Comparison of ENCODE assay signal across 8 mouse cellular contexts in genomic region chr1:34432776-34433481, GRCm38 (mm10). TPM values are rescaled to one million over a fixed set of nuclear protein-coding genes. Genes with fewer than 3 reads are reported as not detected.
DNase-seq lines count a peak whose midpoint lies in the region; ATAC-seq and TF ChIP-seq lines count a peak whose summit lies in the region.

No protein-coding gene starts in this region.

- 7% methylated on average over 35 of the region's 35 CpGs for WGBS in forebrain, embryonic 10.5 days
- WGBS in hindbrain, embryonic 12.5 days = 3% methylated on average over 35 of the region's 35 CpGs
- WGBS in limb, embryonic 13.5 days = 13% methylated on average over 35 of the region's 35 CpGs
- WGBS in midbrain, embryonic 13.5 days = 6% methylated on average over 34 of the region's 35 CpGs

- intact Hi-C loops in gastrocnemius, adult 2 months (cut with DNase I) = loop anchor here (10.0 kb wide), 3 partner anchors 308 to 428 kb away; partner anchors contain the start of genes Fam168b and Plekhb2

- peaks cover 37% of the 10 kb centered on the region for H3K9me3 ChIP-seq in forebrain, embryonic 10.5 days
- peaks cover 32% of the 10 kb centered on the region for H3K9me3 ChIP-seq in hindbrain, embryonic 12.5 days (replicated peaks)
- peaks cover 39% of the 10 kb centered on the region for H3K9me3 ChIP-seq in limb, embryonic 13.5 days
- peaks cover 29% of the 10 kb centered on the region for H3K9me3 ChIP-seq in midbrain, embryonic 13.5 days

- TF ChIP-seq CTCF in gastrocnemius, adult 2 months (IDR thresholded peaks at IDR 0.05) = no peak

- peak overlapping the region; percentile 80 for H3K4me3 ChIP-seq in gastrocnemius, adult 2 months
- peak overlapping the region; percentile 67 for H3K4me3 ChIP-seq in forebrain, embryonic 10.5 days
- peak overlapping the region; percentile 46 for H3K4me3 ChIP-seq in hindbrain, embryonic 12.5 days
- H3K4me3 ChIP-seq in limb, embryonic 13.5 days = peak overlapping the region; percentile 47
- peak overlapping the region; percentile 50 for H3K4me3 ChIP-seq in midbrain, embryonic 13.5 days (replicated peaks)

- peak overlapping the region; percentile 68 for H3K9ac ChIP-seq in hindbrain, embryonic 12.5 days
- peak overlapping the region; percentile 65 for H3K9ac ChIP-seq in limb, embryonic 13.5 days
- H3K9ac ChIP-seq in midbrain, embryonic 13.5 days (replicated peaks) = peak overlapping the region; percentile 72

- DNase-seq in gastrocnemius, adult 2 months = peak; percentile 36
- no peak for DNase-seq in gastrocnemius, adult 18-20 months (ENCODE audit: low spot score)
- DNase-seq in adrenal gland, postnatal 10 days = peak; percentile 47
- peak; percentile 76 for DNase-seq in forebrain, embryonic 10.5 days (ENCODE audit: extremely low spot score, low spot score)
- DNase-seq in telencephalon, adult 2 months (ENCODE audit: low read depth, low spot score) = peak; percentile 76

- H3K4me2 ChIP-seq in hindbrain, embryonic 12.5 days (replicated peaks) = peak overlapping the region; percentile 69
- H3K4me2 ChIP-seq in limb, embryonic 13.5 days (replicated peaks) = peak overlapping the region; percentile 66
- H3K4me2 ChIP-seq in midbrain, embryonic 13.5 days (replicated peaks) = peak overlapping the region; percentile 70

- peak; percentile 30 for ATAC-seq in hindbrain, embryonic 12.5 days (ENCODE audit: low FRiP score)
- ATAC-seq in limb, embryonic 13.5 days (ENCODE audit: low FRiP score, low read depth) = peak; percentile 16; the same call in 1 of the 2 replicates
- peak; percentile 48 for ATAC-seq in midbrain, embryonic 13.5 days

- H3K36me3 ChIP-seq in forebrain, embryonic 10.5 days (replicated peaks) = peaks cover 45% of the 10 kb centered on the region
- peaks cover 27% of the 10 kb centered on the region for H3K36me3 ChIP-seq in hindbrain, embryonic 12.5 days
- peaks cover 39% of the 10 kb centered on the region for H3K36me3 ChIP-seq in limb, embryonic 13.5 days
- H3K36me3 ChIP-seq in midbrain, embryonic 13.5 days = peaks cover 34% of the 10 kb centered on the region

- H3K27ac ChIP-seq in gastrocnemius, adult 2 months = peak overlapping the region; percentile 77
- H3K27ac ChIP-seq in forebrain, embryonic 10.5 days = peak overlapping the region; percentile 92
- peak overlapping the region; percentile 79 for H3K27ac ChIP-seq in hindbrain, embryonic 12.5 days
- peak overlapping the region; percentile 74 for H3K27ac ChIP-seq in limb, embryonic 13.5 days
- H3K27ac ChIP-seq in midbrain, embryonic 13.5 days = peak overlapping the region; percentile 80

- peaks cover 29% of the 10 kb centered on the region for H3K4me1 ChIP-seq in forebrain, embryonic 10.5 days
- peaks cover 11% of the 10 kb centered on the region for H3K4me1 ChIP-seq in hindbrain, embryonic 12.5 days
- H3K4me1 ChIP-seq in limb, embryonic 13.5 days = peaks cover 14% of the 10 kb centered on the region
- H3K4me1 ChIP-seq in midbrain, embryonic 13.5 days (replicated peaks) = peaks cover 16% of the 10 kb centered on the region

- H3K27me3 ChIP-seq in forebrain, embryonic 10.5 days (ENCODE audit: poor library complexity, severe bottlenecking) = no peaks in the 10 kb centered on the region
- H3K27me3 ChIP-seq in hindbrain, embryonic 12.5 days = no peaks in the 10 kb centered on the region
- H3K27me3 ChIP-seq in limb, embryonic 13.5 days = no peaks in the 10 kb centered on the region
- H3K27me3 ChIP-seq in midbrain, embryonic 13.5 days = no peaks in the 10 kb centered on the region

RNA-seq across cellular contexts. Expression of gene Ccdc115, which starts 6.5 kb away (rescaled TPM):
- 10 to 100 TPM; 10.8 to 13.6 TPM for total RNA-seq in gastrocnemius, adult 2 months (2021)
- 10 to 100 TPM; 11.7 to 12.6 TPM for total RNA-seq in gastrocnemius, adult 18-20 months (2021)
- total RNA-seq in adrenal gland, postnatal 10 days (2021) = 10 to 100 TPM; 20.7 to 22.0 TPM
- 69.1 and 70.3 TPM in 2 replicates for polyA plus RNA-seq in forebrain, embryonic 10.5 days (2016; fragmentation: Nextera tagmentation; extraction: Ambion mirVana)
- 61.4 and 62.9 TPM in 2 replicates for polyA plus RNA-seq in hindbrain, embryonic 12.5 days (2016; fragmentation: Nextera tagmentation; extraction: Ambion mirVana)
- polyA plus RNA-seq in limb, embryonic 13.5 days (2015; fragmentation: Nextera tagmentation; extraction: Ambion mirVana) = 50.7 and 51.5 TPM in 2 replicates
- 73.2 and 77.3 TPM in 2 replicates for polyA plus RNA-seq in midbrain, embryonic 13.5 days (2015; fragmentation: Nextera tagmentation; extraction: Ambion mirVana)

RNA-seq across cellular contexts. Expression of gene Imp4, which starts 6.7 kb away (rescaled TPM):
- 10 to 100 TPM in 1 of 2 experiments, 1 to 10 TPM in 1; 8.7 to 14.0 TPM for total RNA-seq in gastrocnemius, adult 2 months (2021)
- 10 to 100 TPM; 10.3 to 13.4 TPM for total RNA-seq in gastrocnemius, adult 18-20 months (2021)
- 10 to 100 TPM; 50.7 to 60.9 TPM for total RNA-seq in adrenal gland, postnatal 10 days (2021)
- polyA plus RNA-seq in forebrain, embryonic 10.5 days (2016; fragmentation: Nextera tagmentation; extraction: Ambion mirVana) = 118 and 119 TPM in 2 replicates
- 69.7 and 70.1 TPM in 2 replicates for polyA plus RNA-seq in hindbrain, embryonic 12.5 days (2016; fragmentation: Nextera tagmentation; extraction: Ambion mirVana)
- 74.9 and 81.3 TPM in 2 replicates for polyA plus RNA-seq in limb, embryonic 13.5 days (2015; fragmentation: Nextera tagmentation; extraction: Ambion mirVana)
- polyA plus RNA-seq in midbrain, embryonic 13.5 days (2015; fragmentation: Nextera tagmentation; extraction: Ambion mirVana) = 62.6 and 63.1 TPM in 2 replicates

RNA-seq across cellular contexts. Expression of gene Ptpn18, which starts 26.6 kb away (rescaled TPM):
- 1 to 10 TPM; 1.8 to 2.3 TPM for total RNA-seq in gastrocnemius, adult 2 months (2021)
- 1 to 10 TPM; 1.4 to 1.9 TPM for total RNA-seq in gastrocnemius, adult 18-20 months (2021)
- 10 to 100 TPM; 10.6 to 11.3 TPM for total RNA-seq in adrenal gland, postnatal 10 days (2021)
- 3.4 and 6.0 TPM in 2 replicates for polyA plus RNA-seq in forebrain, embryonic 10.5 days (2016; fragmentation: Nextera tagmentation; extraction: Ambion mirVana)
- polyA plus RNA-seq in hindbrain, embryonic 12.5 days (2016; fragmentation: Nextera tagmentation; extraction: Ambion mirVana) = 6.9 and 12.0 TPM in 2 replicates
- polyA plus RNA-seq in limb, embryonic 13.5 days (2015; fragmentation: Nextera tagmentation; extraction: Ambion mirVana) = 12.5 and 19.3 TPM in 2 replicates
- 6.0 and 6.2 TPM in 2 replicates for polyA plus RNA-seq in midbrain, embryonic 13.5 days (2015; fragmentation: Nextera tagmentation; extraction: Ambion mirVana)
